Mouse (Mus musculus) neutrophil, adult 5-6 weeks (primary cell): ENCODE measurements around the gene Rai1. TPM values are rescaled to one million over a fixed set of nuclear protein-coding genes. Genes with fewer than 3 reads are reported as not detected.

Experiments used
- ATAC-seq: fragments of 151-379, 151-347 bp; 2 replicates; pipeline ENCODE4 v1.8.0; 2017; ENCODE audit warnings: mild to moderate bottlenecking, moderate TSS enrichment; ENCODE audit not compliant: insufficient number of reproducible peaks, poor library complexity, low FRiP score, severe bottlenecking; ENCODE audit errors: extremely low read depth
- total RNA-seq: library from RNA; stranded (forward); fragments of 200-1000 nt; gene quantifications from 2 replicates; pipeline ENCODE4 v1.2.3, GENCODE M21; 2017

The Rai1 gene
- total RNA-seq, 1 experiment from 2014 or later, result 14.9 TPM

DNA sequence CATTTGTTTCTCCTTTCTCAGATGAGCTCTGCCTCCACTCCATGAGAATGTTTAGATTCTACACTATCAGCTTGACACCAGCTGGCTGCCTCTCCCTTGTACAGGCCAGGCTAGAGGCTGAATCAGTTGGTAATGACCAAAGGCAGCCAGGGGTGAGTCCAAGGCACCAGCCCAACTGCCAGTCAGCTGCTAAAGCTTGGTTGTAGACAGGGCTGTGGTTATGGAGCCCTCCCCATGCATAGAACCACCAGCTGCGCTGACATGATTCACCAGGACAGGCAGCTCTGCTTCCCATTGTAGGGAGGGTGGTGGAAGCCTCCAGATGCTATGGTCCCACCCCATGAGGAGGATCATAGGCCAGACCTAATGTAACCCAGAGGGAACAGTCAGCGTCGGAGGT is 49.1 kb downstream of the Rai1 start:
- no peak for ATAC-seq

GRCm38 (mm10) chr11:60155690-60156089 is 50.9 kb downstream of the Rai1 start:
- no peak for ATAC-seq

GRCm38 (mm10) chr11:60158271-60158670 is 53.5 kb downstream of the Rai1 start:
- no peak for ATAC-seq

DNA sequence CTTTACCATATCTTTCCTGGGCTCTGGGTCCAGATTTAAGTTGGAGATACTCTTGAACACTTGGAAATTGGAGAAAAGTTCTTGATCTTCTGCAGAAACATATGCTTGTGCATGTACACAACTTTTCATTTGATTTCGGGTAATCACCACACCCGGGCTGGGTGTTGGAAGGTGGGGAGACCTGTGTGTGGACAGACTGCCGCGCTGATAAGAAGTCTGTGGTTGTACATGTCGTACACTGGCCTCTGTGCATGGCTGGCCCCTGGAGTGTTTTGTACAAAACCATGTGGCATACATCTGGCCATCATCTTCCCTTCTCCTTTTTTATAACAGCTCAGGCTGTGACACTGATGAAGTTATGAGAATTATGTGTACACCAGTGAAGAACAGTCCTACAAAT is 55.1 kb downstream of the Rai1 start:
- no peak for ATAC-seq

GRCm38 (mm10) chr11:60160454-60161114 is 55.8 kb downstream of the Rai1 start:
- ATAC-seq, result no peak

GRCm38 (mm10) chr11:60161146-60161874 is 56.5 kb downstream of the Rai1 start:
- ATAC-seq, result no peak

GRCm38 (mm10) chr11:60162547-60162946 is 57.7 kb downstream of the Rai1 start:
- no peak for ATAC-seq

DNA sequence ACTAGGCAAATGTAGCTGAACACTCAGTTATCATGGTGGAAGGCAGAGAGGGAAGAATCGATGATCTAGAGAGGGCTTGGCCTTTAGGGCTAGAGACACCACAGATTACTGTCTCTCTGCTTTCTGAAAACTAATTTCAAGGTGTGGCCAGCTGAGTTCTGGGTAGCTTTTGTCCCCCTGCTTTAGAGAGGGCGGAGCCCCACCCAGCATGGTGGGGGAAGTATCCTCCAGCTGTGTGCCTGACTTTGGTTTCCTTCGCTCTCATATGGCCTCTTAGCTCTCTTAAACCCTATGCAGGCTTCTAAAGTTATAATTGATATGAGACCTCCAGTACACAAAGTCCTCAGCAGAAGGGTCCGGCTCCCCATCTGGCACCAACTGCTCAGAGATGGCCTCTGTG is 58.5 kb downstream of the Rai1 start:
- ATAC-seq, result no peak

DNA sequence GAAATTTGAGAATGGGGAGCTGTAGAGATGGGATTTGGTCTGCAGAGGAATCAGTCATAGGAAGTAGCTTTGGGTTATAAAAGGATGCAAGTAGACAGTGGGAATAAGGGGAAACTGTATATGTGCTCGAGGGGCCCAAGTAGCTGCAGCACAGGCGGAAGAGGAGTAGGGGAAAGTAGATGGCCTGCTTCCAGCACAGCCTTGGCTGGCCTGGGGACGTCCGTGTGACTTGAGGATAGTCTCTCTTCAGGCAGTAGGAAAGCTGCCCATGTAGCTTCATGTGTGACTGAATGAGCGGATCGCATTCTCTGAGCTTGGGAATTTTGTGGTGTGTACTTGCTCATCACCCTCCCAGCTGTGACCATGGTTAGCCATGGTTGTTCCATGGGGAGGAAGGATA is 59.6 kb downstream of the Rai1 start:
- ATAC-seq, result no peak

- ATAC-seq, result no peak
Measured at GRCm38 (mm10) chr11:60165076-60165475, 60.3 kb downstream of the Rai1 start.

- no peak for ATAC-seq
Measured at GRCm38 (mm10) chr11:60168780-60169179, 64.0 kb downstream of the Rai1 start.

DNA sequence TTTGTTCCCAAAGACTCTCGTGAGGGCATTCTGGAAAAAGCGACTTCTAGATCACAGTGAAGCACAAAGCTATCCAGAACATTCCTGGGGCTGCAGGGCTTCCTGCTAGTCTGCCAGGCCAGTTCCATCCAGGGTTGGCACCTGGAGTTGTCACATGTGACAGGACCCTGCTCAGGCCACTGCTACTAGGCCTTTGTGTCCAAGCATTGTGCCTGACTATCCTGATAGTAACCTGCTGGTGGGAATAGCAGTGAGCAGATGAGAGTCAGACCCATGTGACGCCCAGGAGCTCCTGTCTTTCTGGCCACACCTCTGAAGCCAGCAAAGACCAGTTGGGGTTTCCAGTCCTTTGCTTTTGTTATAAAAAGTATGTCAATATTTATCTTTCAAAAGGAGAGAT is 67.3 kb downstream of the Rai1 start:
- no peak for ATAC-seq

- no peak for ATAC-seq
Measured at GRCm38 (mm10) chr11:60173606-60174184, 68.9 kb downstream of the Rai1 start.

GRCm38 (mm10) chr11:60175371-60176181 is 70.8 kb downstream of the Rai1 start:
- ATAC-seq, result no peak

DNA sequence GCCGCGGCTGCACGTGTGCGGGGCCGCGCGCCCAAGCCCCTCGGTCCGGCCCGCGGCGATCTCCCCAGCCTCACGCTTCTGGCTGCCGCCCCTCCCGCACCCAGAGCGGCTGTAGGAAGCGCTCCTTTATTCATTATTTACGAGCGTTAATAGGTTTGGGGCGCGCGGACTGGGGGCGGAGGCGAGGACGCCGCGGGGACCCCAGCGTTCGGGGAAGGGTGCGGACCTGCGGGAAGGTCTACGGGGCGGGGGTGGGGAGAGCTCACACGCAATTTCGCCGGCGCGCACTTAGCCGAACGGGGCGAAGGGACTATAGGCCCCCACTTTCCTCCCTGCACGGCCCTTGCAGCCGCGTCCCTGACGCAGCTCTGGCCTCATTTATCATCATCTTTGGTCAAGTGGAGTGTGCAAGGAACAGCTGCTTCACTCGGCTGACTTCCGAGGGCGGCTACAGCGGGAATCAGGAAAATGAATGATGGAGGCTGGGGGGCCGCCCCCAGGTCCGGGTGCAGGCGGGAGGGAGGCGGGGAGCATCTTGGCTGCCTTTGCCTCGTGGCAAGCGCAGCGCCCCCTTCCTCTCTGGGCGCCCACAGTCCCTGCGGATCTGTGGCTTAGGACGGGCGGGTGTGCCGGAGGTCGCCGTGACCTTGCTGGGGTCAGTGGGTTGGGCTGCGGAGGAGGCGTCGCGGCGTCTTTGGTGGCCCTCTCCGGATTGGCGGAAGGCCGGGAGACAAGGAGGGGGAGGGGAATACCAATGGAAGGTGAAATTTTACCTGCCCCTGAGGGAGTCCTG is 71.6 kb downstream of the Rai1 start:
- ATAC-seq, result peak; percentile 21; the same call in 1 of the 2 replicates

DNA sequence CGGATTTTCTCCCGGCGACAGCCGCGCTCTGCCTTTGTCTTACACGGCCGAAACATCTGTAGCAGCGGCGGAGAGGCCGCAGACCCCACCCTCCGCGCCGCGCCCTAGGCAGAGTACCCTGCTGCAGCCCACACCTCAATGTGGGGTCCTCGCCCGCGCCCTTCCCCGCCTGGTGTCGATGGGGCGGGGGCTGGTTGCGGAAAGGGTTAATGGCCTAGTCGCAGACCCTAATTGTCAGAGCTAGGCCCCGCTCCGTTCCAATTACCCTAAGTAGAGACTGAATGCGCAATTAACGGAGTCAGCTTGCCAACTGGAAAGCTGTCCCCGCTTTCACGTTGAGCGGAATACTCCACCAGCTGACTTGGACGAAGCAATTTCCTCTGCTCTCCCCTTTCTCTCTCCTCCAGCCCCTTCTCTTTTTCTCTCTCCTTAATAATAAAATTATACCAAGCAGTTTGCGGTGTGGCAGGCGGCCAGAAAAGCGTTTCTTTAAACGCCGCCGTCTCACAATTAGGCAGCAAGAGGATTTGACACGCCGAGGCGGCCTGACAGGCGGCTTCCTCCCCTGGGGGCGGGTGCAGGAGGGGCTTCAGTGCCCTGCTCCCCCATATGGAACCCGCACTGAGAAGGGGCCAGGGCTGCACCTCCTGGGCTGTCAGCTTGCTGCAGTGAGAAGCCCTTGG is 72.3 kb downstream of the Rai1 start:
- ATAC-seq, result no peak

DNA sequence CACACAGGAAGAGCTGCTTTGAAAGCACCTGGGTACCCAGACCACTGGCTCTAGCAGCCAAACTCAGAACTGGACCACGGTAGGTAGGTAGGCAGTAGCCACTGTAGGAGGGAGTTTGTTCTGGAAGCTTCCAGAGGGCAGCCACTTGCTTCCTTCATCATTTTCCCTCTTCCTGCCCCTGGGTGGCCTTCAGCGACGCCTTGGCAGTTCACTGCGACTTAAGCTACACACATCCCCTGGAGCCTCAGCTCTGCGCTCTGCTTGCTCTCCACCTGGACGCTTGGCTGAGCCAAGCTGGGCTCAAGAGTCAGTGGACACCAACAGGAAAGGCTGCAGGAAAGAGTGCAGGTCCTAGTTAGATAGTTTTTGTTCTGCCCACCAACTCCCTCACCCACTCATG is 73.2 kb downstream of the Rai1 start:
- ATAC-seq, result no peak

DNA sequence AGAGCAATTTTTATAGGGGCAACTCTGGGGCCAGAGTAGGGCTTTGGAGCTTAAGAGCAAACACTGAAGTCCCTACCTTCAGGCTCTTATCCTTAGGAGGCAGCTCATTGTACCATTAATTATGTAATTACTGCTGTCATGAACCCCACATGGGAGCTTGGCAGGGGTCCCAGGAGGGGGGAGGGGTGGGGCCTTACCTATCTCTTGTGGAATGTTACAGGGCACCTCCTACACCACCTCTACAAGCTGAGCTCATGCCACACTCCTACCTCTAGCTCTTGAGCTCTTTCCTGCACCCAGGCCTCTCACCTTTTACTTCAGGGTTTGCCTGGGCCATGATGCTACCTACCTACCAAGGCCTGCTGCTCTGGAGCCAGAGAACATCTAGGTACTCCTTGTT is 73.7 kb downstream of the Rai1 start:
- no peak for ATAC-seq
